Mouse (Mus musculus) forebrain, embryonic 11.5 days (tissue): ENCODE results near the gene Epas1. TPM values are rescaled to one million over a fixed set of nuclear protein-coding genes. Genes with fewer than 3 reads are reported as not detected.

ENCODE experiments used
- ATAC-seq: fragments of 200-750 bp; cut with Nextera tagmentation; replicated peaks from 2 replicates; pipeline ENCODE4 v1.8.0; 2017; ENCODE audit warnings: moderate TSS enrichment; ENCODE audit not compliant: low FRiP score
- DNase-seq: peaks from one replicate; pipeline ENCODE4 v3.0.0-alpha.2; 2017; ENCODE audit warnings: low spot score
- H3K27ac ChIP-seq: fragments of 300-500 bp; sonication (generic); 2 replicates; pipeline ENCODE4 v1.5.1; 2014; ENCODE audit warnings: low read depth, low read length
- H3K27me3 ChIP-seq: fragments of 300-500 bp; sonication (generic); 2 replicates; pipeline ENCODE4 v1.6.1; 2014; ENCODE audit warnings: mild to moderate bottlenecking, low read length, mixed read lengths; ENCODE audit not compliant: control insufficient read depth, insufficient read depth
- H3K36me3 ChIP-seq: fragments of 300-500 bp; sonication (generic); 2 replicates; pipeline ENCODE4 v1.6.1; 2014; ENCODE audit warnings: mild to moderate bottlenecking, low read length, moderate library complexity, mixed read lengths; ENCODE audit not compliant: control insufficient read depth, insufficient read depth
- H3K4me1 ChIP-seq: fragments of 300-500 bp; sonication (generic); replicated peaks from 2 replicates; pipeline ENCODE4 v1.6.1; 2014; ENCODE audit warnings: low read length, mixed read lengths; ENCODE audit not compliant: control insufficient read depth, insufficient read depth
- H3K4me2 ChIP-seq: fragments of 300-500 bp; sonication (generic); 2 replicates; pipeline ENCODE4 v1.6.1; 2014; ENCODE audit warnings: low read depth, mild to moderate bottlenecking, low read length, moderate library complexity, mixed read lengths; ENCODE audit not compliant: severe bottlenecking
- H3K4me3 ChIP-seq: fragments of 300-500 bp; sonication (generic); 2 replicates; pipeline ENCODE4 v1.5.1; 2014; ENCODE audit warnings: low read depth, low read length
- H3K9ac ChIP-seq: fragments of 300-500 bp; sonication (generic); 2 replicates; pipeline ENCODE4 v1.6.1; 2014; ENCODE audit warnings: low read length
- H3K9me3 ChIP-seq: fragments of 300-500 bp; sonication (generic); 2 replicates; pipeline ENCODE4 v1.6.1; 2016; ENCODE audit warnings: low read length, mixed read lengths; ENCODE audit not compliant: control insufficient read depth
- WGBS: fragments of 180-500 bp; shearing (Covaris S2); extraction: QIAGEN DNeasy Blood & Tissue Kit; methylation state at CpG from one replicate; pipeline ENCODE4 v1.1.7; 2014; 5-methylcytosine and 5-hydroxymethylcytosine counted together
- polyA plus RNA-seq: library from polyadenylated mRNA; unstranded; fragments of >200 nt; fragmentation: Nextera tagmentation; extraction: Ambion mirVana; gene quantifications from 2 replicates; pipeline ENCODE4 v1.2.1, GENCODE M21; 2014

Epas1 gene
- polyA plus RNA-seq, 1 experiment from 2014 or later, result 6.9 TPM

GRCm38 (mm10) chr17:86839308-86839707, 85.8 kb downstream of the Epas1 start:
- 70% methylated on average over 5 of the region's 5 CpGs for WGBS
- H3K27me3 ChIP-seq, result no peaks in the 10 kb centered on the region
- no peaks in the 10 kb centered on the region for H3K9me3 ChIP-seq
- DNase-seq (no peak), ATAC-seq (no peak)
- no peak overlapping the region for H3K27ac ChIP-seq
- H3K9ac ChIP-seq, result no peak overlapping the region
- no peak overlapping the region for H3K4me2 ChIP-seq
- H3K4me3 ChIP-seq, result no peak overlapping the region
- no peaks in the 10 kb centered on the region for H3K4me1 ChIP-seq
- no peaks in the 10 kb centered on the region for H3K36me3 ChIP-seq

- no peaks in the 10 kb centered on the region for H3K9me3 ChIP-seq
- no peak overlapping the region for H3K4me2 ChIP-seq
- no peak overlapping the region for H3K27ac ChIP-seq
- no peak overlapping the region for H3K9ac ChIP-seq
- DNase-seq (no peak), ATAC-seq (no peak)
- H3K4me1 ChIP-seq, result no peaks in the 10 kb centered on the region
- H3K27me3 ChIP-seq, result no peaks in the 10 kb centered on the region
- H3K4me3 ChIP-seq, result no peak overlapping the region
- H3K36me3 ChIP-seq, result no peaks in the 10 kb centered on the region
- WGBS, result 76% methylated on average over 9 of the region's 9 CpGs
These were observed 97.3 kb downstream of the Epas1 start for GRCm38 (mm10) chr17:86850700-86851337.

DNA sequence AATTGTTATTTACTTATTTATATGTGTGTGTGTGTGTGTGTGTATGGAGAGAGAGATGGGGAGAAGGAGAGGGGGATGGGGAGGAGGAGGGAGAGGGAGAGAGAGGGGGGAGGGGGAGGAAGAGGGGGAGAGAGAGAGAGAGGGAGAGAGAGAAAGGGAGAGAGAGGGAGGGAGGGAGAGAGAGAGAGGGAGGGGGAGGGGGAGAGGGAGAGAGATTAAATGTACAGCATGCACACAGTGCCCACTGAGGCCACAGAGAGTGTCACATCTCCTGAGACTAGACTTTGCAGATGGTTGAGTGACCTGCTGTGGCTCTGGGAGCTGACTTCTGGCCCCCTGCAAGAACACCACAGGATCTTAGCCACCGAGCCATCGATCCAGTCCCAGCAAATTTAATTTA, 98.3 kb downstream of the Epas1 start:
- ATAC-seq, result no peak
- H3K4me2 ChIP-seq, result no peak overlapping the region
- no peaks in the 10 kb centered on the region for H3K36me3 ChIP-seq
- H3K4me3 ChIP-seq, result no peak overlapping the region
- no peak overlapping the region for H3K9ac ChIP-seq
- no peaks in the 10 kb centered on the region for H3K27me3 ChIP-seq
- 81% methylated on average over 2 of the region's 2 CpGs for whole genome bisulfite sequencing
- no peak for DNase-seq
- no peaks in the 10 kb centered on the region for H3K9me3 ChIP-seq
- no peak overlapping the region for H3K27ac ChIP-seq
- no peaks in the 10 kb centered on the region for H3K4me1 ChIP-seq

DNA sequence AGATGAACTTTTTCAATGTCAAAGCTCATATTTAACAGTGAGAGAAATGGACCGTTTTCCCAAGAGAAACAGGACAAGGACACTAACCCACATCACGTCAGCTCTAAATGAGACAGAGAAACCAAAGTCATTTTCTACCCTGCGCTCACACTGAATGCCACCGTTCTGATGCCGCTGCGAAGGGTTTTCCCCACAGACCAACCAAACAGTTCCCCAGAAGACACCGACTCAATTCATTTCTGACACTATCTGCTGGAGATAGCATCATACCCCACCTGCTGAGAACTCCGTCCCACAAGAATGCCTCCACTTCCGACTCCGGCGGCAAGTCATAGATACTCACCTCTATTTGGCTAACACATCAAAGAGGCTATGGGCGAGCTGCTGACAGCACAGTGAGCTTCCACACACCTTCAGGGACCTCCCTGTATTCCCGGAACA, 99.1 kb downstream of the Epas1 start:
- 81% methylated on average over 13 of the region's 13 CpGs for WGBS
- Histone ChIP-seq H3K36me3 (no peaks in the 10 kb centered on the region), H3K9ac (no peak overlapping the region), H3K4me2 (no peak overlapping the region), H3K9me3 (no peaks in the 10 kb centered on the region), H3K4me1 (no peaks in the 10 kb centered on the region), H3K27me3 (no peaks in the 10 kb centered on the region), H3K27ac (no peak overlapping the region), H3K4me3 (no peak overlapping the region)
- ATAC-seq (no peak), DNase-seq (no peak)

- H3K27me3 ChIP-seq, result no peaks in the 10 kb centered on the region
- H3K9me3 ChIP-seq, result no peaks in the 10 kb centered on the region
- no peaks in the 10 kb centered on the region for H3K4me1 ChIP-seq
- H3K9ac ChIP-seq, result no peak overlapping the region
- 59% methylated on average over 8 of the region's 8 CpGs for WGBS
- ATAC-seq (no peak), DNase-seq (no peak)
- no peaks in the 10 kb centered on the region for H3K36me3 ChIP-seq
- no peak overlapping the region for H3K4me3 ChIP-seq
- no peak overlapping the region for H3K4me2 ChIP-seq
- no peak overlapping the region for H3K27ac ChIP-seq
These were observed 117.1 kb downstream of the Epas1 start for GRCm38 (mm10) chr17:86870586-86870985.

DNA sequence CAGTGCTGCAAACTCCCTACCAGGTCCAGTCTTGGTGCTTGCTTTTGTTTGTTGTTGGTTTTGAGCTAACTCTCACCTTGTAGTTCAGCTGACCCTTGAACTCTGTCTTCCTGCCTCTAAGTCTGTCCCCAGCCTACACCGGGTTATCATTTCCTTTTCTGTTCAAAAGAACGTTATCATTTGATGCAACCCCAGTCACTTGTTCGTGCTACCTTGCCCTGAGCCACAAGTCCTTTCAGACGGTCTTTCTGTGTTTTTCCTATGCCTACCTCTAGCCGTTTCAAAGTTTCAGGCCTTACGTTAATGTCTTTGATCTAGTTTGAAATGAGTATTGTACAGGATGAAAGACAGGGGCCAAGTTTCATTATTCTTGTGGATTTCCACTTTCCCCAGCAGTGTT, 119.1 kb downstream of the Epas1 start:
- H3K36me3 ChIP-seq, result no peaks in the 10 kb centered on the region
- H3K27me3 ChIP-seq, result no peaks in the 10 kb centered on the region
- no peak overlapping the region for H3K4me3 ChIP-seq
- H3K9ac ChIP-seq, result no peak overlapping the region
- 82% methylated on average over 6 of the region's 6 CpGs for WGBS
- ATAC-seq (no peak), DNase-seq (no peak)
- H3K9me3 ChIP-seq, result no peaks in the 10 kb centered on the region
- H3K27ac ChIP-seq, result no peak overlapping the region
- no peak overlapping the region for H3K4me2 ChIP-seq
- H3K4me1 ChIP-seq, result no peaks in the 10 kb centered on the region

- Histone ChIP-seq H3K4me3 (no peak overlapping the region), H3K27me3 (no peaks in the 10 kb centered on the region), H3K27ac (no peak overlapping the region), H3K4me1 (0 out of 2 replicates have a peak, but pooled peaks cover 2% of the 10 kb centered on the region), H3K9me3 (no peaks in the 10 kb centered on the region), H3K36me3 (no peaks in the 10 kb centered on the region), H3K4me2 (no peak overlapping the region), H3K9ac (no peak overlapping the region)
- DNase-seq (no peak), ATAC-seq (no peak)
- WGBS, result 88% methylated on average over 9 of the region's 9 CpGs
These were observed 123.4 kb downstream of the Epas1 start for GRCm38 (mm10) chr17:86876940-86877339.

DNA sequence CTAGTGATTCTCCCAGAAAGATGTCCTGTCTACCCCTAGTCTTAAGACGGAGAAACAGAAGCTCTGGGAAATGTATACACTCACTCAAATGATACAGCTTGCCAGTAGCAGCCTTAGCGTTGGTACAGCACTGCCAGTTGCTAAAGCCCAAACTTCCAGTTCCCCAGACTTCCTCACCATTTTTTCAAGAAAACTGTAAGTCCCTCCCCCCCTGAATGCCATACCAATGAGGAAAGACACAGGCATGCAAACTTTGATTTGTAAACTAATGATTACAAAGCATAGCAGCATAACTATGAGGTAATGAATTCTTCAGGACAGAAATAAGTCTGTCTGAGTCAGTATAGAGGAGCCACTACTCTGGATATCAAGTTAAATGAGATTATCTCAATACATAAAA, 124.2 kb downstream of the Epas1 start:
- Histone ChIP-seq H3K4me1 (0 out of 2 replicates have a peak, but pooled peaks cover 2% of the 10 kb centered on the region), H3K4me2 (no peak overlapping the region), H3K27me3 (no peaks in the 10 kb centered on the region), H3K4me3 (no peak overlapping the region), H3K9me3 (no peaks in the 10 kb centered on the region), H3K36me3 (no peaks in the 10 kb centered on the region), H3K27ac (no peak overlapping the region), H3K9ac (no peak overlapping the region)
- DNase-seq (no peak), ATAC-seq (no peak)
- 88% methylated on average over 2 of the region's 2 CpGs for WGBS

- H3K4me1 ChIP-seq, result 0 out of 2 replicates have a peak, but pooled peaks cover 2% of the 10 kb centered on the region
- ATAC-seq (0 out of 2 replicates have a peak, but pooled peaks have one; percentile 36), DNase-seq (no peak)
- H3K36me3 ChIP-seq, result no peaks in the 10 kb centered on the region
- no peak overlapping the region for H3K4me3 ChIP-seq
- no peak overlapping the region for H3K4me2 ChIP-seq
- no peak overlapping the region for H3K9ac ChIP-seq
- no peak overlapping the region for H3K27ac ChIP-seq
- H3K9me3 ChIP-seq, result no peaks in the 10 kb centered on the region
- 54% methylated on average over 10 of the region's 10 CpGs for WGBS
- no peaks in the 10 kb centered on the region for H3K27me3 ChIP-seq
These were observed 126.6 kb downstream of the Epas1 start for GRCm38 (mm10) chr17:86880056-86880455.
